Mouse (Mus musculus): ENCODE measurements around the gene Tnfsf12. TPM values are rescaled to one million over a fixed set of nuclear protein-coding genes. Genes with fewer than 3 reads are reported as not detected.

The Tnfsf12 gene
- polyA plus RNA-seq, 1 experiment from 2014 or later = 2.7 TPM

DNA sequence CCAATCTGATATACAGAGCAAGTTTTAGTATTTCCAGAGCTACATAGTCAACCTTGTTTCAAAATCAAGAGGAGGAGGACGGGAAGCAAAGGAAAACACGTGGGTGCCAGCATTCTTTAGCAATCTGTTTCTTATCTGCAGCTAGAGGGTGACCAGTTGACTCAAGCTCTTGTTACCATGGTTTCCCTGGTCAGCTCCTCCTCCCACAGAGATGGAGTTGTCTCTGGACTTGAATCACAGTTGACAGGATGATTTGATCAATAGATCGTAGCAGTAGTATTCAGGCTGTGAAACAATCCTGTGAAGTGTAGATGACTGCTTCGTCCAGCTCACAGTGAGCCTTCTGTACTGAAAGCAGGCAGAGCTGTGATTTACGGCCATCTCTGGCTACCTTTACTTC, 20.3 kb upstream of the Tnfsf12 start:
- Histone ChIP-seq H3K4me2 (ENCODE audit: low read length) (no peak overlapping the region), H3K36me3 (ENCODE audit: control insufficient read depth, insufficient read depth, low read length) (no peaks in the 10 kb centered on the region), H3K4me3 (ENCODE audit: low read depth, low read length) (no peak overlapping the region), H3K27ac (ENCODE audit: low read depth, low read length) (no peak overlapping the region), H3K9me3 (replicated peaks; ENCODE audit: control insufficient read depth, low read length) (no peaks in the 10 kb centered on the region), H3K4me1 (ENCODE audit: control insufficient read depth, insufficient read depth, low read length) (no peaks in the 10 kb centered on the region), H3K27me3 (replicated peaks; ENCODE audit: control insufficient read depth, insufficient read depth, low read length) (no peaks in the 10 kb centered on the region), H3K9ac (ENCODE audit: low read length) (no peak overlapping the region)
- DNase-seq (ENCODE audit: low spot score) = no peak
- no peak for ATAC-seq
- 53% methylated on average over 5 of the region's 5 CpGs for WGBS

DNA sequence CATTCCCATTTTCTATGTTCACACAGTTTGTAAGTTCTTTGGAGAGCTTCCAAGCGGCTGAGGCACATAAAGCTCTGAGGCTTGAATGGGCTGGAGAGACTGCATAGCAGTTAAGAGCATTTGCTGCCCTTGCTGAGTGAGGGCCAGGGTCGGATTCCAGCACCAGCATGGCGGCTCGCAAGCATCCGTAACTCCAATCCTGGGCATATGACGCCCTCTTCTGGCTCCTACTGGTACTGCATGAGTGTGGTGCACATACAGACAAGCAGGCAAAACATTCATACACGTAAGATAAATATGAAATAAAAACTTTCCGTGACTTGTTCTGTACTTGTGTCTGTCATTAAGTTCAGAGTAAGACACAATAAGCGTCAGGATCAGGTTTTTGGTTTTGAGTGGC, 19.8 kb upstream of the Tnfsf12 start:
- Histone ChIP-seq H3K4me2 (ENCODE audit: low read length) (no peak overlapping the region), H3K9ac (ENCODE audit: low read length) (no peak overlapping the region), H3K9me3 (replicated peaks; ENCODE audit: control insufficient read depth, low read length) (no peaks in the 10 kb centered on the region), H3K36me3 (ENCODE audit: control insufficient read depth, insufficient read depth, low read length) (no peaks in the 10 kb centered on the region), H3K27me3 (replicated peaks; ENCODE audit: control insufficient read depth, insufficient read depth, low read length) (no peaks in the 10 kb centered on the region), H3K27ac (ENCODE audit: low read depth, low read length) (no peak overlapping the region), H3K4me1 (ENCODE audit: control insufficient read depth, insufficient read depth, low read length) (no peaks in the 10 kb centered on the region), H3K4me3 (ENCODE audit: low read depth, low read length) (no peak overlapping the region)
- ATAC-seq (no peak), DNase-seq (ENCODE audit: low spot score) (no peak)
- 59% methylated on average over 9 of the region's 9 CpGs for WGBS

DNA sequence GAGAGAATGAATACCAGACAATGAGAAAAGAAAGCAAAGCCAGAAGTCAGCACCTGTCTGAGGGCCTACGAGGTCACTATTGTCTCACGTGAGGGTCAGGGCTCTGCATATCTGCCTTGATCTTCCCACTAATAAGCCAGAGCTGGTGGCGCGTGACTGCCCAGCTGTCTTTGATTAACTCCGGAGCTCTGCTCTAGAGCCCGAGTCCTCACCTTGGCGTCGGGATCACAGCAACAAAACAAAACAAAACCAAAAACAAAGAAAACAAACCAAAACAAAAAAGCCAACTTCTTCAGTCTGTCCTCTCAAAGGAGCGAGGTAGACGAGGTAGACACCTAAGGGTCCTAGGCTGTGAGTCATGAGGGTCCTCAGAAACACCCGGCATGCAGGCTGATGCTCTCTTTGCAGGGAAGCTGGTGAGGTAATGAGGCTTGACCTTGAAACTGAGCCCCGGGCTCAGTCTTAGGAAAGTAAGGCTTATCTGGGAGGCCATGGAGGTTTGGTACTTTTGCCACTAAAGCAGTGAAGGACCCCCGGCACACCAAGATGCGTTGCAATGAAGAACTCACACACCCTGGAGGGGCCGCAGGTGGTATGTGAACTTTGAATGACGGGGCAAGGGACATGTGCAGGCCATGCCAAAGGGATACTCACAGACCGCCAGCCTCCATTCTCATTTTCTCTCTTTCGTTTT, 19.1 kb upstream of the Tnfsf12 start:
- Histone ChIP-seq H3K36me3 (ENCODE audit: control insufficient read depth, insufficient read depth, low read length) (no peaks in the 10 kb centered on the region), H3K4me2 (ENCODE audit: low read length) (no peak overlapping the region), H3K9me3 (replicated peaks; ENCODE audit: control insufficient read depth, low read length) (no peaks in the 10 kb centered on the region), H3K27ac (ENCODE audit: low read depth, low read length) (no peak overlapping the region; the same call in 1 of the 2 replicates), H3K4me3 (ENCODE audit: low read depth, low read length) (no peak overlapping the region), H3K4me1 (ENCODE audit: control insufficient read depth, insufficient read depth, low read length) (no peaks in the 10 kb centered on the region), H3K27me3 (replicated peaks; ENCODE audit: control insufficient read depth, insufficient read depth, low read length) (no peaks in the 10 kb centered on the region), H3K9ac (ENCODE audit: low read length) (no peak overlapping the region)
- DNase-seq (ENCODE audit: low spot score) = no peak
- no peak for ATAC-seq
- 80% methylated on average over 18 of the region's 18 CpGs for WGBS

DNA sequence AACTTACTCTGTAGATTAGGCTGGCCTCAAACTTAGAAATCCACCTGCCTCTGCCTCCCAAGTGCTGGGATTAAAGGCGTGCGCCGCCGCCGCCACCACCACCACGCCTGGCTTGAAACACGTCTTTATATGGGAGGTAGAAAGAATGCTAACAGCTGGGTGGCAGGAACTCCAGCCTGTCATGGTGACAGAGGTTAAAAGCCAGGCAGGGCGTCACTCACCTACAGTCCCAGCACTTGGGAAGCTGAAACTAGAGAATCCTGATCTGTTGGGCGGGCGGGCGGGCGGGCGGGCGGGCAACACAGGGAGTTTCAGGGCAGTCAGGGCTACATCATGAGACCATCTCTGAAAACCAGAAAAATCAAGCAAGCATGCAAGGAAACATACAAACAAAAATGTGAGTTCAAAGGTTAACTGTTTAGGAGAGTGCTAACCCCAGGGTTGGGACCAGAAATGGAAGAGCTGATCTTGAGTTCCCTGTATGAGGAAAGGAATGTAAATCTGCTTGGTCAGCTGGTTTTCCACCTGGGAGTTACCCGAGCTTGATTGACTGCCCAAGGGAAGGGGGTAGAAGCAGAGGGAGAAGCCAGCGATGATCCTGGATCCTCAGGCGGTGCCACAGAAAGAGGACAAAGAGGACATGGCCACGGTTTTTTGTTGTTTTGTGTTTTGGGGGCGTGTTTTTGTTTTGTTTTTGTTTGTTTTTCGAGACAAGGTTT, 17.5 kb upstream of the Tnfsf12 start:
- Histone ChIP-seq H3K27me3 (replicated peaks; ENCODE audit: control insufficient read depth, insufficient read depth, low read length) (no peaks in the 10 kb centered on the region), H3K9ac (ENCODE audit: low read length) (no peak overlapping the region), H3K4me2 (ENCODE audit: low read length) (no peak overlapping the region), H3K9me3 (replicated peaks; ENCODE audit: control insufficient read depth, low read length) (no peaks in the 10 kb centered on the region), H3K27ac (ENCODE audit: low read depth, low read length) (no peak overlapping the region), H3K4me3 (ENCODE audit: low read depth, low read length) (no peak overlapping the region), H3K36me3 (ENCODE audit: control insufficient read depth, insufficient read depth, low read length) (no peaks in the 10 kb centered on the region), H3K4me1 (ENCODE audit: control insufficient read depth, insufficient read depth, low read length) (no peaks in the 10 kb centered on the region)
- no peak for ATAC-seq
- WGBS = 89% methylated on average over 20 of the region's 20 CpGs
- DNase-seq (ENCODE audit: low spot score) = no peak

DNA sequence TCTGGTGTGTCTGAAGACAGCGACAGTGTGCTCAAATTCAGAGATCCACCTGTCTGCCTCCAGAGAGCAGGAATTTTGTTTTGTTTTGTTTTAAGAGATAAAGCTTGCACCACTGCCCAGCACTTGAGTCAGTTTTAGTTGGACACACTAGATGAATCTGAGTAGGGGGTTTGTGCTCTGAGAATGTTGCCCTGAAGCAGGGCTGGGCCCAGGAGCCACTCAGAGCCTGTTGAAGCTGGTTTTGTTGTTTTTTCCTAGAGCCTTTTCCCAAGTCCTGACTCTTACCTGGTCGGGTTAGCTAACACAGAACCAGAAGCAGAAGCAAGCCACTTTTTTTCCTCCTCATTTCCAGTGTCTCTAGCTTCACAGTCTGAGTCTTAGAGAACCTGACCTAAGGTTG, 15.4 kb upstream of the Tnfsf12 start:
- Histone ChIP-seq H3K4me1 (ENCODE audit: control insufficient read depth, insufficient read depth, low read length) (0 out of 2 replicates have a peak, but pooled peaks cover 2% of the 10 kb centered on the region), H3K4me2 (ENCODE audit: low read length) (no peak overlapping the region), H3K27me3 (replicated peaks; ENCODE audit: control insufficient read depth, insufficient read depth, low read length) (no peaks in the 10 kb centered on the region), H3K9me3 (replicated peaks; ENCODE audit: control insufficient read depth, low read length) (no peaks in the 10 kb centered on the region), H3K27ac (ENCODE audit: low read depth, low read length) (no peak overlapping the region), H3K4me3 (ENCODE audit: low read depth, low read length) (no peak overlapping the region), H3K9ac (ENCODE audit: low read length) (no peak overlapping the region), H3K36me3 (ENCODE audit: control insufficient read depth, insufficient read depth, low read length) (no peaks in the 10 kb centered on the region)
- ATAC-seq (no peak), DNase-seq (ENCODE audit: low spot score) (no peak)
- WGBS = 72% methylated on average over 2 of the region's 2 CpGs

DNA sequence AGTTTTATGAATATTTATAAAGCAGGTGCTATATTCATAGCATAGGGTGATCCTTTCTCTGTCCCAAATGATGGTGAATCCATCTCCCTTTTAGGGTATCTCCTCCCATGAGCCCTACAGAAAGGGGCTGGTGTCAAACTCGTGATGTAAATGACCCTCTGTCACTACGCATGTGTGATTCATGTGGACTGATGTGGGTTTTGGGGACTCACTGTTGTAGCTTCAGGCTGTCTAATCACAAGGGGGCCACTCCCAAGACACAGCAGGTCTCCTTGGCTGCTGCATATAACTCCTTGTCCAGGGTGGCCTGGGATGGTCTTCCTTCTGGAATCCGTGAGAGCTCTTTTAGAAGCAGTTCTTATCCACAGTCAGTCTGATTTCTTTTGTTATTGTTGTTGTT, 14.8 kb upstream of the Tnfsf12 start:
- Histone ChIP-seq H3K4me1 (ENCODE audit: control insufficient read depth, insufficient read depth, low read length) (0 out of 2 replicates have a peak, but pooled peaks cover 2% of the 10 kb centered on the region), H3K27ac (ENCODE audit: low read depth, low read length) (no peak overlapping the region), H3K27me3 (replicated peaks; ENCODE audit: control insufficient read depth, insufficient read depth, low read length) (no peaks in the 10 kb centered on the region), H3K4me2 (ENCODE audit: low read length) (no peak overlapping the region), H3K4me3 (ENCODE audit: low read depth, low read length) (no peak overlapping the region), H3K9me3 (replicated peaks; ENCODE audit: control insufficient read depth, low read length) (no peaks in the 10 kb centered on the region), H3K36me3 (ENCODE audit: control insufficient read depth, insufficient read depth, low read length) (no peaks in the 10 kb centered on the region), H3K9ac (ENCODE audit: low read length) (no peak overlapping the region)
- WGBS = 75% methylated on average over 3 of the region's 3 CpGs
- DNase-seq (ENCODE audit: low spot score) (no peak), ATAC-seq (no peak)

DNA sequence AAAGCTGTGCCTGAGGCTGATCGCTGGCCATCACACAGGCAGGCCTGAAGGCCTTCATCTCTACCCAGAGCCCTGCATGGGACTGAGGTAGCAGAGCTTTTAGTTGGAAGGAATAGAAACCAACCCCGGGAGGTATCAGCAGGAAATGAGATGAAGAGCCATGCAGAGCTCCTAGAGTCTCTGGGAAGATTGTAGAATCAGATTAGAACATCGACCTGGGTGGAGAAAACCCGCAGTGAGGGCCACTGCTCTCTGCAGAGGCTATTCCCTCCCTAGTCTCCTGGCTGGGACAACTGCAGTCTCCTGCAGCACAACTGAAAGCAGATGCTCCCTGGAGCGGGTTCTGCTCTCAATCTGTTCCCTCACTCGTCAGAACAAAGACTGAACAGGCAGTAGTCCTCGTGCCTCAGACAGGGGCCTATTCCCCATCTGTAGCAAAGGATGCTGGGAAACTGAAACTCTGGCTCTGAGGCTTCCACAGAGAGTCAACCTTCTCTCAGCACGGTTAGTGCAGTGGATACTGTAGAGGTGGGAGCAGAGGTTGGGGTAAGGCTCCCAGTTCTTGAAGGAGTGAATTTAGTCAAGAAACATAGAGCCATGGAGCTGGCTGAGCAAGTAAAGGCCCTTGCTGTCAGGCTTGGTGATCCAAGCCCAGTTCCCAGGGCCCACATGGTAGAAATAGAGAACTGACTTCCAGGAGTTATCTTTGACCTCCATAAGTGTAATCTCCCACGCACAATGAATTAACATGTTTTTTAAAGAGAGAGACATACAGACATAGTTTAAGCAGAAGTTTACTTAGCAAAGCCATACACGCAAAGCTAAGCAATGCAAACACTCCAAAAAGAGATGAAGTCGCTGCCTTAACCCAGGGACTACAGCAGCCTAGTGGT, 14.2 kb upstream of the Tnfsf12 start:
- 0 out of 2 replicates have a peak, but pooled peaks cover 2% of the 10 kb centered on the region for H3K4me1 ChIP-seq (ENCODE audit: control insufficient read depth, insufficient read depth, low read length)
- H3K27me3 ChIP-seq (replicated peaks; ENCODE audit: control insufficient read depth, insufficient read depth, low read length) = no peaks in the 10 kb centered on the region
- DNase-seq (ENCODE audit: low spot score) (peak; percentile 25), ATAC-seq (no peak)
- no peak overlapping the region for H3K4me3 ChIP-seq (ENCODE audit: low read depth, low read length)
- no peak overlapping the region for H3K27ac ChIP-seq (ENCODE audit: low read depth, low read length)
- no peaks in the 10 kb centered on the region for H3K36me3 ChIP-seq (ENCODE audit: control insufficient read depth, insufficient read depth, low read length)
- no peaks in the 10 kb centered on the region for H3K9me3 ChIP-seq (replicated peaks; ENCODE audit: control insufficient read depth, low read length)
- 57% methylated on average over 11 of the region's 11 CpGs for WGBS
- no peak overlapping the region for H3K9ac ChIP-seq (ENCODE audit: low read length)
- no peak overlapping the region for H3K4me2 ChIP-seq (ENCODE audit: low read length)

DNA sequence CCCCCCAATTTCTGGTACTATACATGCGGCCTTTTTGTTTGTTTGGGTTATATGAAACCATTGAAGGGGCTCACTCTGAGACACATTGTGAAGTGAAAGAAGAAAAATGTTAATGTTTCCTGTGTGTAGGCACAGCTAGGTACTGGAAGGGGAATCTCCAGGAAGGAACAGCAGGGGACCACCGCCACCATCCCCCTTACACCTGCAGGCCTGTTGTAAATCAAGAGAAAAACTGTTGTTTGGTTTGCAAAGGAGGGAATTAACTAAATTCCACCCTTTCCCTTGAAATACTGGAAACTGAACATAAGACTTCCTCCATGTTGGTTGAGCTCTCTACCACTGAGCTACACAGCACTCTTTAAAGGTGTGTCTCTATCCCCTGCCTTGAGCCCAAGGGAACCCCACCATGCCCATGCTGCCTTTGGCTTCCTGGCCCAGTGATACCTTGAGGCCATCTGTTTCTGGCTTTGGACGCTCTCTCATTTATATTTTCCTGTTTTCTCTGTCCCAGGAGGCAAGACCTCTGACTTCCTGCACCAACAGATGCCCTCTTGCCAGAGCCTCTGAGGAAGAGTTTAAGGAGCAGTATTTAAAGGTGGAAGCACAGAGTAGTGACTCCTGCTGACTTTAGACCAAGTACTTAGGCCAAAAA, 13.1 kb upstream of the Tnfsf12 start:
- Histone ChIP-seq H3K27ac (ENCODE audit: low read depth, low read length) (no peak overlapping the region), H3K9ac (ENCODE audit: low read length) (no peak overlapping the region), H3K4me2 (ENCODE audit: low read length) (no peak overlapping the region), H3K9me3 (replicated peaks; ENCODE audit: control insufficient read depth, low read length) (no peaks in the 10 kb centered on the region), H3K4me3 (ENCODE audit: low read depth, low read length) (no peak overlapping the region), H3K4me1 (ENCODE audit: control insufficient read depth, insufficient read depth, low read length) (0 out of 2 replicates have a peak, but pooled peaks cover 2% of the 10 kb centered on the region), H3K36me3 (ENCODE audit: control insufficient read depth, insufficient read depth, low read length) (no peaks in the 10 kb centered on the region), H3K27me3 (replicated peaks; ENCODE audit: control insufficient read depth, insufficient read depth, low read length) (no peaks in the 10 kb centered on the region)
- DNase-seq (ENCODE audit: low spot score) = no peak
- no peak for ATAC-seq
- 76% methylated on average over 3 of the region's 3 CpGs for WGBS
